Mouse (Mus musculus): Measurements from ENCODE around the gene Naa15.

Gene Naa15

GRCm38 (mm10) chr3:51517878-51518762 lies 103.2 kb downstream of the Naa15 start:
- DNase-seq: no peak

- DNase-seq: no peak
Observed at GRCm38 (mm10) chr3:51518763-51519121, 103.8 kb downstream of the Naa15 start.

GRCm38 (mm10) chr3:51521262-51521661 lies 106.3 kb downstream of the Naa15 start:
- no peak for DNase-seq

GRCm38 (mm10) chr3:51525186-51525785 lies 110.3 kb downstream of the Naa15 start:
- DNase-seq: no peak

Measured in right cerebral cortex, postnatal 14 days (tissue).